Mouse (Mus musculus): ENCODE results near the gene Asb3.
"Not testable (repeated sequence)": the region's sequence is repeated elsewhere in the genome, so short reads cannot be mapped to it uniquely, and the experiment has no call there.

Asb3 gene

DNA sequence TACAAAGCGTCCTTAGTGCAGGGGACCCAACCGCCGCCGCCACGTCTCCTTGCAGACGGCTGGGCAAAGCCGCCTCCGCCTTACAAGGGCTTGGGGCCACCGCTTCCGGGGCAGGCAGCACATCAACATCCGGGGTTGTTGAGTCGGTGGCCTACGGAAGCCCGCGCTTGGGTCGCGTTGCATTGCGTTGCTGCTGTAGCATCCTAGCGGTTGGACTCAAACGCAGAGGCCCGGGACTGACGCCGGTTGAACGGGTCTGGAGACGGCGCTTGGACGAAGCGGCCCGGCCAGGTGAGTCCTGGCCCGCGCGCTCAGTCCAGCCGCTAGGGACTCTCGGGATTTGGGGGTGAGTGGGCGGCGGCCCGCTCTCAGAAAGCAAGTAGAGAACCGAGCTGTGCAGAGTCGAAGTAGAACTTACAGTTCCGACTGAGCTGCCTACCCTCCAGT is 69.1 kb downstream of the Asb3 start, which contains the start of gene Erlec1:
TSS of gene Erlec1 (minus strand) at position 57 of the 447 bp plus-strand sequence.
- peak; percentile 88 for DNase-seq (ENCODE audit: low read depth, low spot score)
- H3K36me3 ChIP-seq (ENCODE audit: control insufficient read depth, insufficient read depth, low read length, poor library complexity, severe bottlenecking), result peaks cover 2% of the 10 kb centered on the region
- no peaks in the 10 kb centered on the region for H3K27me3 ChIP-seq (ENCODE audit: control insufficient read depth, insufficient read depth, low read length, poor library complexity, severe bottlenecking)

DNA sequence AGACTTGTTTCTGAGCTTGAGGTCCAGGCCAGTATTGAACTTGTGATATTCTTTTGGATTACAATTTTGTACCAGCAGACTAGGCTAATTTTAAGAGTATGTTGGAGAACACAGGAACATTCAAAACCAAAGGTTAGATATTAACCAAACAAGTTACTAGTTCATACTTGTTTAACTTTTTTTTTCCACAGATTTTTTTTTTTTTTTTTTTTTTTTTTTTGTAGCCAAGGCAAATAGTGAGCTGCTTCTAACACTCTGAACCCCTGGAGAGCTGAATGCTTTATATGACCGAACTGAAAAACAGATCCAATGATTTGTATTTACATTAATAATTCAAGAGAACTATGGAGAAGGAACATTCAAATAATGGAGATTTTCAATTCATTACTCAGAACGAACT is 100.0 kb downstream of the Asb3 start:
- H3K27me3 ChIP-seq (ENCODE audit: control insufficient read depth, insufficient read depth, low read length, poor library complexity, severe bottlenecking), result no peaks in the 10 kb centered on the region
- no peak for DNase-seq (ENCODE audit: low read depth, low spot score)
- H3K36me3 ChIP-seq (ENCODE audit: control insufficient read depth, insufficient read depth, low read length, poor library complexity, severe bottlenecking), result no peaks in the 10 kb centered on the region

DNA sequence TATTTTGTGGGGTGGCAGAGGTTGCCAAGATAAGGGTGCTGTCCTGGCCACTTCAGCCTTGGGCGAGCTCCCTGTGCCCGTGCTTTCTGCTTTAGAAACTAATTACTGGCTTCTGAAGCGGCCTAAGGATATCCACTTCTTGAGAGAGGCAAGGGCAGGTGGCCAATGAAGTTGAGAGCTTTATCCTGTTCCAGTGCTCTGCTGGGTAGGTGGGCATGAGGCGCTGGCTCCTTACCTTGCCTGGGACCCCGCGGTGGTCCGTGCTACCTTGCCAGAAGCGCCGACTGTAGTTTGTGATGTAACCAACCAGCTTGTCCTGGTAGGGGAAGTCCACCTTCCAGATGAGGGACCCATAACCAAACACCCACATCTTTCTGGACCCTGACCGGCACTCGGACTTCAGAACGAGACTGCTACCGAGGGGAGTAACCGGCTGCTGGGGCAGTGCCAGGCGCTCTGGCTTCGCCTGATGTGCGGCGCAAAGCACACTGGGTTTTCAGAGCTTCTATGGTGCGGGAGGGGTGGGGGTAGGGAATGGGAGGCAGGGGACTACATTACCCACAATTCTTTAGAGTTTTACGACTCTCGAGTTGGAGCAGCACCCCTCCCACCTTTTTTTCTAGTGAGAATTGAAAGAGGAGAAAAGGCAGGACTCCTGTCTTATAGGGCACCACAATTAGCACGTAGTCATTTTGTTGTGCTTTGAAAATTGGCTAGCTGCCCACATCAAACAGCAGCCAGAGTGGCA is 100.8 kb downstream of the Asb3 start, which contains the start of gene Chac2:
TSS of gene Chac2 (minus strand) at position 474 of the 748 bp plus-strand sequence.
- no peaks in the 10 kb centered on the region for H3K27me3 ChIP-seq (ENCODE audit: control insufficient read depth, insufficient read depth, low read length, poor library complexity, severe bottlenecking)
- DNase-seq (ENCODE audit: low read depth, low spot score), result peak; percentile 86
- H3K36me3 ChIP-seq (ENCODE audit: control insufficient read depth, insufficient read depth, low read length, poor library complexity, severe bottlenecking), result no peaks in the 10 kb centered on the region

DNA sequence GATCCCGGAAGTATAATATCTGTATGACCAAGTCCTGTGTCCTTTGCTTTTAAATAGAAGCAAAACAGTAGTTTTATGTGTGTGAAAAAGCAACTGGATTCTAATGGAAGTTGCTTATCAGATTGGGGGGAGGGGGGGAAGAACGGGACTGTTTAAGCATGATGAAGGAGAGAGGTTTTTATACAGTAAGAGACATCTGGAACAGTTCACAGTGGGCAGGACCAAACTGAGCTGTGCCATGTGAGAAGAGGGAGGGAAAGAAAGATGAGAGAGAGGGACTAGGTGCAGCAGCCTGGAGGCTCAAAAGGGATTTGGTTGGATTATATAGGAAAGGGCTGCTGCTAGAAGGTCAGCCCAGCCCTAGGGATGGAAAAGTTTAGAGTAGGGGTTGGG is 101.4 kb downstream of the Asb3 start:
- H3K27me3 ChIP-seq (ENCODE audit: control insufficient read depth, insufficient read depth, low read length, poor library complexity, severe bottlenecking), result no peaks in the 10 kb centered on the region
- no peaks in the 10 kb centered on the region for H3K36me3 ChIP-seq (ENCODE audit: control insufficient read depth, insufficient read depth, low read length, poor library complexity, severe bottlenecking)
- DNase-seq (ENCODE audit: low read depth, low spot score), result no peak

DNA sequence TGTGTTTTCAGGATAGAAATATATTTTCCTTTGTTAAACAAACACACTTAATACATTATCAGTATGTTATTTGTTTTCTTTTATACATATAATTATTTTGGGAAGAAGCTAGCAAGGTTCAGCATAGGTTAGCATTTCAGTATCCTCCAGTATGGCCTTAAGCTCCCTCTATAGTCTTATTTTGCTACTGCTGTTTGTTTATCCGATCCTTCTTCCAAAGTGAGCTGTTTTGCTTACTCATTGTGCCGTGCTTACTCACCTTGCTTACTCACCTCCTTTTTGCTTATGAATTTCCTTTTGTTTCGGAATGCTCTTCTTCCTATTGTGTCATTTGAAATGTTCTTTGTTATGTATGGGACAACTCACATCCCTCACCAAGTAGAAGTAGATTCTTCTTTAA is 111.5 kb downstream of the Asb3 start:
- Histone ChIP-seq H3K27me3 (ENCODE audit: control insufficient read depth, insufficient read depth, low read length, poor library complexity, severe bottlenecking) (no peaks in the 10 kb centered on the region), H3K36me3 (ENCODE audit: control insufficient read depth, insufficient read depth, low read length, poor library complexity, severe bottlenecking) (no peaks in the 10 kb centered on the region)
- no peak for DNase-seq (ENCODE audit: low read depth, low spot score)

DNA sequence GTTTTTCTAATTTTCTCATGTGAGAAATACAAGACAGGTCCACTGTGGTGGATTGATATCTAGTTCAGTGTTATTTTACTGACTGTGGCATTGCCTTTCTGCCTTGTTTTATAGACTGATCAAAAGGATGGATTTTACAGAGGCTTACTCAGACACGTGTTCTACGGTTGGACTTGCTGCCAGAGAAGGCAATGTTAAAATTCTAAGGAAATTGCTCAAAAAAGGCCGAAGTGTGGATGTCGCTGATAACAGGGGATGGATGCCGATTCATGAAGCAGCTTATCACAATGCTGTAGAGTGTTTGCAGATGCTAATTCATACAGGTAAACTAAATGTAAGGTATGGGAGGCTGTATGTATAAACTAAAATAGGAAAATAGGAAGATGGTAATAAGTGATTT is 113.0 kb downstream of the Asb3 start:
- DNase-seq (ENCODE audit: low read depth, low spot score), result no peak
- Histone ChIP-seq H3K36me3 (ENCODE audit: control insufficient read depth, insufficient read depth, low read length, poor library complexity, severe bottlenecking) (no peaks in the 10 kb centered on the region), H3K27me3 (ENCODE audit: control insufficient read depth, insufficient read depth, low read length, poor library complexity, severe bottlenecking) (no peaks in the 10 kb centered on the region)

DNA sequence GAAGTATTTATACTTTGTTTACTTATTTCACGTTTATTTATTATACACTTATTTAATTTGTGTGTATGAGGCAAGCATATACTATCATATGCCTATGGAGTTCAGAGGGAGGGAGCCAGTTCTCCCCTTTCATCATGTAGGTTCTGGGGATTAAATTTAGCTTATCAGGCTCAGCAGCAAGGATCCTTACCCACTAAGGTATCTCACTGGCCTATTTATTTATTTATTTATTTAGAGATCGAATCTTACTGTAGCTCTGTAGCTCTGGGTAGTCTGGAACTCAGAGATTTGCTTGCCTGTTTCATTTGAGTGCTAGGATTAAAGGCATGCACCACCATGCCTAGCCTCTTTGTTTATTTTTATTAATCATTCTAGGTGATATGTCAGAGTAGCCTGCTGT is 113.5 kb downstream of the Asb3 start:
- no peak for DNase-seq (ENCODE audit: low read depth, low spot score)
- Histone ChIP-seq H3K36me3 (ENCODE audit: control insufficient read depth, insufficient read depth, low read length, poor library complexity, severe bottlenecking) (no peaks in the 10 kb centered on the region), H3K27me3 (ENCODE audit: control insufficient read depth, insufficient read depth, low read length, poor library complexity, severe bottlenecking) (no peaks in the 10 kb centered on the region)

DNA sequence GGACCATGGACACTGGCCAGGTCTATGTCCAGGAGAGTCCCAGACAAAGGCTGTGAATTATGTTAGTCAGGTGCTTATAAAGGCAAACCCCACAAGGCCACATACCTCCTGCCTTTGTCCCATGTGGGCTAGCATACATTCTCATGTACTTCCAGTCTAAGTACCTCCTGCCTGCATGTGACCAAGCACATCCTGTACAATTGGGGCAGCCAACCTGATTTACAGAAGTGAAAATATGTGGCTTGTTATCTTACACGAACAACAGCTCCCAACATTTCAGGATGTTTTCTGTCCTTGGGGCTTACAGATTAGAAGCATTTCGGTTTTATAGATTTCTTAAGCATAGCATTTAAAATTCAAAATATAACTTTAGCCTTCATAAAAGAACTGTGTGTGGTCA is 114.8 kb downstream of the Asb3 start:
- peak; percentile 67 for DNase-seq (ENCODE audit: low read depth, low spot score)
- Histone ChIP-seq H3K36me3 (ENCODE audit: control insufficient read depth, insufficient read depth, low read length, poor library complexity, severe bottlenecking) (no peaks in the 10 kb centered on the region), H3K27me3 (ENCODE audit: control insufficient read depth, insufficient read depth, low read length, poor library complexity, severe bottlenecking) (no peaks in the 10 kb centered on the region)

DNA sequence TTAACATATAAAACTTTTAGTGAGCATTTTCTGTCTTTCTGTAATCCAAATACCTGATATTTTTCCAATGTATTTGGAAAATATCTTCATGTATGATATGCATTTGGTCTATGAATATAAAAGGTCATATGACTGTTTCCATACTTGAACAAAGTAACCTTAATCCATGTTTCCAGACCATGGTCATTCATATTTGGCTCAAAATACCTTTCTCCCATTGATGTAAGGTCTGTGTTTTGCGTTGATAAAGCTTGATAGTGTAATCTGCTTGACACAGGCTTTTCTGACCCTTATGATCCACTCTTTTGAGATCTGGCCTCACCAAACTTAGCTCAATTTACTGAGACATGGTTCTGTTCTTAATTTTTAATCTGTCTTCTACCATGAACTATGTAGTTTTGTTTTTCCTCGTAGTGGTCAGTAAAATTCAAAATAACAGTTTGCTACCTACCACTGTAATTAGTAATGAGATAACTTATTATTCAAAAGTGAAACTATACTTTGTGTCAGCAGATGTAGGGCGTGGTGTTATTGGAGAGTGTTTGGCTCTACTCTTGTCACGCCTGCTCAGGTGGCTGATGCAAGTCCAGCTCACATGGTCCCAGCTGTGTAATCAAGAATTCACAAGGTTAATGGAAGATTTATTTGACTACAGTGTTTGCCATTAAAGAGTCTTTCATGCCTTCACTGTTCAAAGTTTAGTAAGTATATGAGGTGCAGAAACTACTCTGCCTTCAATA is 116.1 kb downstream of the Asb3 start:
- no peak for DNase-seq (ENCODE audit: low read depth, low spot score)
- Histone ChIP-seq H3K36me3 (ENCODE audit: control insufficient read depth, insufficient read depth, low read length, poor library complexity, severe bottlenecking) (no peaks in the 10 kb centered on the region), H3K27me3 (ENCODE audit: control insufficient read depth, insufficient read depth, low read length, poor library complexity, severe bottlenecking) (no peaks in the 10 kb centered on the region)

DNA sequence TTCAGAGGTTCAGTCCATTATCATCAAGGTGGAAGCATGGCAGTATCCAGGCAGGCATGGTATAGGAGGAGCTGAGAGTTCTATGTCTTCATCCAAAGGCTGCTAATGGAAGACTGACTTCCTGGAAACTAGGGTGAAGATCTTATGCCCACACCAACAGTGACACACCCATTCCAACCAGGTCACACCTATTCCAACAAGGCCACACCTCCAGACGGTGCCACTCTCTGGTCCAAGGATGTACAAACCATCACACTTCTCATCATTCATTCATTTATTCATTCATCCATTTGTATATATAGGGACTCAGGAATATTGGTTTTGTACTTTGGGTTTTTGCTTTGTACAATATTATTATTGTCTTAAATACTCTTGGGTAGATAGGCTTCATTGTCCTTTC is 124.5 kb downstream of the Asb3 start:
- not testable (repeated sequence) for DNase-seq (ENCODE audit: low read depth, low spot score); H3K36me3 ChIP-seq (ENCODE audit: control insufficient read depth, insufficient read depth, low read length, poor library complexity, severe bottlenecking)

DNA sequence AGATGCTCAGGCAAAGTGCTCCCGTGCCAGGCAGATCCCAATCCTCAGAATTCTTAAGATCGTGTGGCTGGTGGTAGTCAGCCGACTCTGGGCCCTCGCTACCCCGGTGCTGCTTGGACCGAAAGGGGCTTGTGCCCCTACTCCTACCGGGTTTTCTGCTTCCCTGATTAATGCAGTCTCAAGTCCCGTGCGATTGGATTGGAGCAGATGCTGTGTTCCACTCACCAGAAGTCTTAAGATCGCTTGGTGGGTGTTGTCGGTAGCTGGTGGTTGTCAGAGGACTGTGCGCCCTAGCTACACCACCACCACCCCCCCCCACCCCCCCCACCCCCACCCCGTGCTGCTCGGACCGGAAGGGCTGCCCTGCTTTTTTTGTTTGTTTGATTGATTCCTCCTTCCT is 132.2 kb downstream of the Asb3 start:
- not testable (repeated sequence) for H3K27me3 ChIP-seq (ENCODE audit: control insufficient read depth, insufficient read depth, low read length, poor library complexity, severe bottlenecking); H3K36me3 ChIP-seq (ENCODE audit: control insufficient read depth, insufficient read depth, low read length, poor library complexity, severe bottlenecking); DNase-seq (ENCODE audit: low read depth, low spot score)

More for the DNA sequence above, 124.5 kb downstream of the Asb3 start:
- not testable (repeated sequence) for H3K27me3 ChIP-seq (ENCODE audit: control insufficient read depth, insufficient read depth, low read length, poor library complexity, severe bottlenecking)

DNA sequence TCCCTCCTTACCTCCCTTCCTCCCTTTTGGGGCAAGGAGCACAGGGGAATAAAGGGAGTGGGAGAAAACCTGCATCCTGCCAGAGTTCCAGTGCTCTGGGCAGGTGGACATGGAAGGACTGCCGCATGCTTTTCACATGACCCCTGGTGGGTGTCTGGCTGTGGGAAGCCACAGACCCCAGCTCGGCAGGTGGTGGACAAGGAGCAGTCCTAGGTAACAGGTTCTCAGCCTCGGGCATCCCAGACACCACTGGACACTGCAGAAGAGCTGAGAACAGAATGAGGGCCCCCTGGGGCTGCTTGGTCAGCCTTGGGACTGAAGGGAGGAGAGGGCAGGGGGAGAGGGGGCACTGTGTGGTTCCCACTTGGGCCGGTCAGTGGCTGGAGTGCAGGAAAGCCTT is 149.7 kb downstream of the Asb3 start:
- no peaks in the 10 kb centered on the region for H3K27me3 ChIP-seq (ENCODE audit: control insufficient read depth, insufficient read depth, low read length, poor library complexity, severe bottlenecking)
- no peak for DNase-seq (ENCODE audit: low read depth, low spot score)

DNA sequence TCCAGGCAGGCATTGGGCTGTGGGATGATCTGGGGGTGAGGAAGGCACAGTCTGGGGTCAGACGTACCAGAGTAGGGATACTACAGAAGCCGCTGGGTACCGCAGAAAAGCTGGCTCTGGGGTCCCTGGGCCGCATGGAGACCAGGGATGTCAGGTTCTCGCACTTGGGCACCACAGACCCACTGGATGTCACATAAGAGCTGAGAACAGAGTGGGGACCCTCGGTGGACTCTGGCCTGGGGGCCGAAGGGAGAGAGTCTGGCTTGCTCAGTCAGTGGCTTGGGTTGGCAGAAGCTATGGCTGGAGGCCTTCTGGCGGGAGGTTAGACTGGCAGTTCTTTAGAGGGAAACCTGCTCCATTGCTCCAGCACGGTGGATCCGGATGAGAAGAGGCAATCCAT is 204.8 kb downstream of the Asb3 start:
- no peak for DNase-seq (ENCODE audit: low read depth, low spot score)
- no peaks in the 10 kb centered on the region for H3K36me3 ChIP-seq (ENCODE audit: control insufficient read depth, insufficient read depth, low read length, poor library complexity, severe bottlenecking)
- H3K27me3 ChIP-seq (ENCODE audit: control insufficient read depth, insufficient read depth, low read length, poor library complexity, severe bottlenecking), result no peaks in the 10 kb centered on the region

More for the DNA sequence above, 149.7 kb downstream of the Asb3 start:
- H3K36me3 ChIP-seq (ENCODE audit: control insufficient read depth, insufficient read depth, low read length, poor library complexity, severe bottlenecking), result no peaks in the 10 kb centered on the region

DNA sequence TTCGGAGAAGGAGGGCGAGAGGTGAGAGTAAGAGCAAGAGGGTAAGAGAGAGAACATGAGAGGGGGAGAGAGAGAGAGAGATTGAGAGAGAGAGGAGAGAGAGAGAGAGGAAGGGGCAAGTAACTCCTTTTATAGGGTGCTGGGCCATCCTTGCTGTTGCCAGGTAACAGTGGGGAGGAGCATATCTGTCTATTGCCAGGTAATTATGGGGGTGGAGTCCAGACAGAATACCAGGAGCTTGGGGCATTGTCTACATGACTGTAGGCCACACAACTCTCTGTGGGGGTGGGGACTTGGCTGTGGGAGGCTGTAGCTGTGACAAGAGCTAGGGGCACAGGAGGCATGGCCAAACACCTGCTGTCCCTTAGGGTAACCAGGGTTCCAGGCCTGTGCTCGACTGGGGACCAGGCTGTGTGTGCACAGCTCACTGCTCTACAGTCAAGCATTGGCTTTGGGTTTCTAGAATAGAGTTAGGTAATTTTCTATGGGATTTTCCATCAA is 205.3 kb downstream of the Asb3 start:
- no peak for DNase-seq (ENCODE audit: low read depth, low spot score)
- no peaks in the 10 kb centered on the region for H3K36me3 ChIP-seq (ENCODE audit: control insufficient read depth, insufficient read depth, low read length, poor library complexity, severe bottlenecking)
- no peaks in the 10 kb centered on the region for H3K27me3 ChIP-seq (ENCODE audit: control insufficient read depth, insufficient read depth, low read length, poor library complexity, severe bottlenecking)

DNA sequence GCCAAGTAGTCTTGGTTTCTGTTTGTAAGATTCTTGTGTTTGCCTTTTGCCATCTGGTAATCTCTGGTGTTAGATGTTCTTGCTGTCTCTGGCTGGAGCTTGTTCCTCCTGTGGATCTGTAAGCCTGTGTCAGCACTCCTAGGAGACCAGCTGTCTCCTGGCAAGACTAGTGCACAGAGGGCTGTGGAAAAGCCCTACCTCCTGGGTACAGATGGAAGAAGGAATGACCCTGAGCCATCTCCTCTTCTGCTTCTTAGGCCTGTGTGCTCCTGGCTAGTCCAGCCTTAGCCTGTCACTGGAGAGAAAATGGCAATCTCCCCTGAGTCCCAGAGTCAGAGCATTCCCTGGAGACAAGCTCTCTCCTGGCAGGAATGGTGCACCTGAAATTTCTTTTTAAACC is 214.3 kb downstream of the Asb3 start:
- not testable (repeated sequence) for H3K36me3 ChIP-seq (ENCODE audit: control insufficient read depth, insufficient read depth, low read length, poor library complexity, severe bottlenecking); DNase-seq (ENCODE audit: low read depth, low spot score); H3K27me3 ChIP-seq (ENCODE audit: control insufficient read depth, insufficient read depth, low read length, poor library complexity, severe bottlenecking)
